Mouse (Mus musculus) heart, adult 2 months (tissue): ENCODE results near the gene Piga. TPM values are rescaled to one million over a fixed set of nuclear protein-coding genes. Genes with fewer than 3 reads are reported as not detected.

Experiments used
- DNase-seq, 2 experiments: peaks; one replicate each; pipeline ENCODE4 v3.0.0; 2021
- H3K27ac ChIP-seq: fragments of 200-600 bp; 2 replicates; pipeline ENCODE4 v1.8.1; 2022
- H3K27me3 ChIP-seq: fragments of 200-500 bp; 2 replicates; pipeline ENCODE4 v1.6.1; 2012; ENCODE audit warnings: mild to moderate bottlenecking, low read length, inconsistent platforms, mixed read lengths; ENCODE audit not compliant: control insufficient read depth, insufficient read depth
- H3K36me3 ChIP-seq: fragments of 200-500 bp; 2 replicates; pipeline ENCODE4 v1.6.1; 2012; ENCODE audit warnings: low read length, inconsistent platforms; ENCODE audit not compliant: control insufficient read depth, insufficient read depth
- H3K4me1 ChIP-seq: fragments of 200-500 bp; 2 replicates; pipeline ENCODE4 v1.6.1; 2011; ENCODE audit warnings: low read length; ENCODE audit not compliant: control insufficient read depth, insufficient read depth
- H3K4me3 ChIP-seq: fragments of 200-600 bp; 2 replicates; pipeline ENCODE4 v1.8.1; 2022
- H3K79me2 ChIP-seq: fragments of 200-500 bp; replicated peaks from 2 replicates; pipeline ENCODE4 v1.6.1; 2012; ENCODE audit warnings: mild to moderate bottlenecking, inconsistent platforms, low read length, moderate library complexity, mixed read lengths; ENCODE audit not compliant: control insufficient read depth, insufficient read depth
- H3K9ac ChIP-seq: fragments of 200-500 bp; 2 replicates; pipeline ENCODE4 v1.6.1; 2012; ENCODE audit warnings: low read depth, mild to moderate bottlenecking, control low read depth, inconsistent platforms, low read length, mixed read lengths
- CTCF ChIP-seq: fragments of 200-600 bp; IDR thresholded peaks from 2 replicates; pipeline ENCODE4 v1.8.1; 2022; ENCODE audit warnings: antibody characterized with exemption, mild to moderate bottlenecking, moderate library complexity
- EP300 ChIP-seq: fragments of 200-500 bp; IDR thresholded peaks from 2 replicates; pipeline ENCODE4 v1.6.1; 2011; ENCODE audit warnings: low read depth, low read length, control low read depth; ENCODE audit not compliant: insufficient read depth
- POLR2A ChIP-seq: fragments of 200-500 bp; IDR thresholded peaks from 2 replicates; pipeline ENCODE4 v1.6.1; 2011; ENCODE audit warnings: mild to moderate bottlenecking, low read depth, low read length, control low read depth; ENCODE audit not compliant: insufficient read depth
- WGBS: fragments of 180-500 bp; shearing (Covaris S2); methylation state at CpG from one replicate; pipeline ENCODE4 v1.1.7; 2018; 5-methylcytosine and 5-hydroxymethylcytosine counted together
- intact Hi-C: fragments of 180-260 bp; cut with DNase I; formaldehyde crosslinking; loops from one replicate; pipeline ENCODE4 v1.15.1; 2025
- polyA plus RNA-seq: library from polyadenylated mRNA; depleted of rRNA; stranded (reverse); fragments of >200 nt; gene quantifications from 2 replicates; pipeline ENCODE4 v1.2.3, GENCODE M21; 2012
- total RNA-seq, 2 experiments: library from RNA; stranded (reverse); gene quantifications; 2 replicates each; pipeline ENCODE4 v1.2.3; 2021

Gene Piga
- total and polyA plus RNA-seq, 3 experiments = 1.0 to 2.4 (median 1.5) TPM

- Histone ChIP-seq H3K79me2 (no peaks in the 10 kb centered on the region), H3K27ac (peak overlapping the region; percentile 84), H3K36me3 (no peaks in the 10 kb centered on the region), H3K4me3 (no peak overlapping the region), H3K9ac (no peak overlapping the region), H3K27me3 (no peaks in the 10 kb centered on the region), H3K4me1 (no peaks in the 10 kb centered on the region; the same call in 1 of the 2 replicates)
- no peak for TF ChIP-seq EP300
- no peak for TF ChIP-seq CTCF
- TF ChIP-seq POLR2A = 0 out of 2 replicates have a peak, but pooled peaks have one; percentile 27
- intact Hi-C loops = no loop called here
- DNase-seq = peak; percentile 35 to 57
- WGBS = 34% methylated on average over 2 of the region's 2 CpGs
Observed at GRCm38 (mm10) chrX:164440140-164440539, 20.6 kb downstream of the Piga start.

GRCm38 (mm10) chrX:164440703-164441102 lies 21.1 kb downstream of the Piga start:
- intact Hi-C loops = no loop called here
- Histone ChIP-seq H3K27ac (peak overlapping the region; percentile 84), H3K4me1 (no peaks in the 10 kb centered on the region; the same call in 1 of the 2 replicates), H3K9ac (no peak overlapping the region), H3K36me3 (no peaks in the 10 kb centered on the region), H3K79me2 (no peaks in the 10 kb centered on the region), H3K27me3 (no peaks in the 10 kb centered on the region), H3K4me3 (no peak overlapping the region)
- TF ChIP-seq POLR2A (no peak), EP300 (no peak), CTCF (no peak)
- DNase-seq = no peak
- 45% methylated on average over 3 of the region's 3 CpGs for WGBS

DNA sequence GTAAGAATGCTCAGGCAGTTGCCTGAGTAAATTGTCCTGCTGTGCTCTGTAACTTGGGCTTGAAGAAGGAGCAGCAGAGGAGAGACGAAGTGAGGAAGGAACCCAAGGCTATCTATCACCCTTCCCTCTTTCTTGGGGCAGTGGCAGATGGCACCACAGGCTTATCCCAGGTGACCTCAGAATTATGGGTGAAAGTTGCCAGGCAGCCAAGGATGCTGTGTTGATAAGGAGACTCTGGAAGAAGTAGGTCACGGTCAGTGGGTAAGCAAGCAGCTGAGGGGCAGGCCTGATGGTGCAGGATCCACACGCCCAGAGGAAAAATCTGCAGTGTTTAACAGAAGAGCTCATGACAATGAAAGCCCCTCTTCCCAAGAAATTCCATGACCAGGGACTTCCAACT lies 21.7 kb downstream of the Piga start:
- intact Hi-C loops = no loop called here
- Histone ChIP-seq H3K79me2 (no peaks in the 10 kb centered on the region), H3K36me3 (no peaks in the 10 kb centered on the region), H3K4me3 (no peak overlapping the region), H3K4me1 (no peaks in the 10 kb centered on the region; the same call in 1 of the 2 replicates), H3K9ac (no peak overlapping the region), H3K27me3 (no peaks in the 10 kb centered on the region), H3K27ac (peak overlapping the region; percentile 84)
- TF ChIP-seq CTCF (no peak), POLR2A (no peak), EP300 (no peak)
- 72% methylated on average over 3 of the region's 3 CpGs for WGBS
- peak in 1 of 2 experiments; percentile 5 for DNase-seq

DNA sequence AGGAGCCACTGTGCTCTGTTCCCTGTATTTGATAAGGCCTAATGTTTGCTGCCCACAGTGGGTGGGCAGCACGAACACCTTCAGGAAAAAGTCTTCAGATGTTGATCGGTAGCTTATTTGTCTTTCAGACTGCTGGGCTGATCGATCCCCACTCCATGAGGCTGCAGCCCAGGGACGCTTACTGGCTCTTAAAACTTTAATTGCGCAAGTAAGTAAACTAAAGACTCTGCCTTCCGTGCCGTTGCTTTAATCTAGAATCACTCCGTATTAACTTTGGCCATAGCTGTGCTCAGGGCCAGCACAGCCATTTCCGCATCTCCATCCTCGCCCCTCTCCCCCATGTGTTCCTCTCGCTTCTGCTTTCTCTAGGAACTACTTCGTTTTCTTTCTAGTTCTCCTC lies 26.0 kb downstream of the Piga start:
- DNase-seq = no peak
- no peak overlapping the region for H3K9ac ChIP-seq
- WGBS = 84% methylated on average over 12 of the region's 12 CpGs
- no peaks in the 10 kb centered on the region for H3K79me2 ChIP-seq
- no peaks in the 10 kb centered on the region; the same call in 1 of the 2 replicates for H3K4me1 ChIP-seq
- H3K36me3 ChIP-seq = no peaks in the 10 kb centered on the region
- TF ChIP-seq POLR2A (no peak), EP300 (no peak), CTCF (no peak)
- H3K27ac ChIP-seq = no peak overlapping the region
- no peak overlapping the region for H3K4me3 ChIP-seq
- no peaks in the 10 kb centered on the region for H3K27me3 ChIP-seq
- intact Hi-C loops = loop anchor here (5.0 kb wide), 1 partner anchor 263 kb away; no protein-coding TSS in a partner anchor

DNA sequence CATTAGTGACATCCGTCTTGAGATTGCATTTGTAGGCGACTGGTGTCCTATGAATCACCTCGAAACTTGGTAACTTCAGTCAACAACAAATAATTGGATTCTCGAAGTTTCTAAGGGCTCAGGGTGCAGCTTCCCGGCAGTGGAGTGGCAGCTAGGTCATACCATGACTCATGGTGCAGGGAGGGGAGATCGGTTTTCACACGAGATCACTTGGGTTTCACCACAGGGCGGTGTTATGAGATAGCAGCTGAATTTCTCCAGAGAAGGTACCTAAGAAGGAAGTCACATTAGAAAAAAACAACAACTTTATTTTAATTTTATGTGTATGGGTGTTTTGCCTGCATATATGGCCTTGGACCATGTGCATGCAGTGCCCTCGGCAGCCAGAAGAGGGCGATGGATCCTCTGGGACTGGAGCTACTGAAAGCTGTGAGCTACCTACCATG lies 26.5 kb downstream of the Piga start:
- no peaks in the 10 kb centered on the region for H3K79me2 ChIP-seq
- H3K4me1 ChIP-seq = no peaks in the 10 kb centered on the region; the same call in 1 of the 2 replicates
- no peak for DNase-seq
- no peak overlapping the region for H3K4me3 ChIP-seq
- intact Hi-C loops = loop anchor here (5.0 kb wide), 1 partner anchor 264 kb away; no protein-coding TSS in a partner anchor
- TF ChIP-seq CTCF = peak; percentile 53
- no peak for TF ChIP-seq POLR2A
- H3K36me3 ChIP-seq = no peaks in the 10 kb centered on the region
- no peak overlapping the region for H3K27ac ChIP-seq
- H3K9ac ChIP-seq = no peak overlapping the region
- 78% methylated on average over 10 of the region's 10 CpGs for WGBS
- no peaks in the 10 kb centered on the region for H3K27me3 ChIP-seq

GRCm38 (mm10) chrX:164446835-164447681 lies 27.5 kb downstream of the Piga start:
- Histone ChIP-seq H3K4me3 (no peak overlapping the region), H3K27ac (no peak overlapping the region), H3K9ac (no peak overlapping the region), H3K27me3 (no peaks in the 10 kb centered on the region), H3K79me2 (no peaks in the 10 kb centered on the region), H3K4me1 (no peaks in the 10 kb centered on the region; the same call in 1 of the 2 replicates), H3K36me3 (no peaks in the 10 kb centered on the region)
- whole genome bisulfite sequencing = 72% methylated on average over 9 of the region's 9 CpGs
- DNase-seq = no peak
- intact Hi-C loops = loop anchor here (5.0 kb wide), 1 partner anchor 265 kb away; no protein-coding TSS in a partner anchor
- TF ChIP-seq EP300 (no peak), CTCF (no peak), POLR2A (no peak)
